ENCODE assay signal across 14 mouse cellular contexts in the genomic region with DNA sequence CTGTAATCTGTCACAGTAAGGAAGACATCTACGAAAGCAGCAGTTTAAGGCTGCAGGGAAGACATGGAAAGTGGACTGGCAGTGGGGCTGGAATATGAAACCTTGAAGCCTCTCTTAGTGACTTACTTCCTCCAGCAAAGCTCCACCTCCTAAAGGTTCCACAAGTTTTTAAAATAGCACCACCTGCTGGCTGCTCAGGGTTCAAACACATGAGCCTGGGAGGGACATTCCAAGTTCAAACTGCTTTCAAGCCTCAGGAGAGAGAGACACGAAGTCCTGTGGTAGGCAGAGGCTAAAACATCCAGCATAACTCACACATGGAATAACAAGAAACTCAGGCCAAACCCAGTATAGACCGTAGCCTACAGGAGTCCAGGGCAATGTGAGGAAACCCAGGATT. TPM values are rescaled to one million over a fixed set of nuclear protein-coding genes. Genes with fewer than 3 reads are reported as not detected.
DNase-seq lines count a peak whose midpoint lies in the region; ATAC-seq and TF ChIP-seq lines count a peak whose summit lies in the region.
"Had no signal": no experiment of that assay in that cellular context is flagged by ENCODE, and none has a peak within 500 bp of the region (broad histone marks: within the 10 kb centered on the region; RNA-seq: fewer than 3 reads in every experiment).

No protein-coding gene starts in this region.

- no peaks in the 10 kb centered on the region for H3K9me3 ChIP-seq in hindbrain, postnatal 0 days (ENCODE audit: low read length)
- H3K9me3 ChIP-seq in hindbrain, embryonic 11.5 days (ENCODE audit: control insufficient read depth, low read length), result no peaks in the 10 kb centered on the region; the same call in 1 of the 2 replicates
- no peaks in the 10 kb centered on the region for H3K9me3 ChIP-seq in liver, embryonic 14.5 days (ENCODE audit: control insufficient read depth, low read length)
- H3K9me3 ChIP-seq in E14TG2a.4 (ENCODE audit: low read length), result peaks cover 12% of the 10 kb centered on the region
- no peaks in the 10 kb centered on the region for H3K9me3 ChIP-seq in MEL (replicated peaks; ENCODE audit: insufficient read depth, low read length)

- H3K4me3 ChIP-seq in hindbrain, postnatal 0 days (ENCODE audit: low read length), result no peak overlapping the region
- H3K4me3 ChIP-seq in hindbrain, embryonic 11.5 days (ENCODE audit: low read depth, low read length), result no peak overlapping the region
- H3K4me3 ChIP-seq in liver, embryonic 14.5 days (ENCODE audit: insufficient read depth in 1 of 2, low read depth in 2 of 2, low read length in 2 of 2), result no peak overlapping the region
- no peak overlapping the region for H3K4me3 ChIP-seq in E14TG2a.4 (replicated peaks; ENCODE audit: low read length)
- H3K4me3 ChIP-seq in MEL (ENCODE audit: control insufficient read depth in 1 of 2, insufficient read depth in 1 of 2, low read depth in 2 of 2, low read length in 2 of 2), result no peak overlapping the region
- H3K4me3 ChIP-seq: erythroblast, embryonic 14.5 days had no signal

- H3K27ac ChIP-seq in hindbrain, postnatal 0 days, result no peak overlapping the region
- no peak overlapping the region for H3K27ac ChIP-seq in hindbrain, embryonic 11.5 days (ENCODE audit: low read depth, low read length)
- no peak overlapping the region for H3K27ac ChIP-seq in liver, embryonic 14.5 days
- no peak overlapping the region for H3K27ac ChIP-seq in MEL (ENCODE audit: control insufficient read depth, low read depth, low read length)

- no peaks in the 10 kb centered on the region for H3K79me2 ChIP-seq in MEL (ENCODE audit: control insufficient read depth, insufficient read depth, low read length, poor library complexity)

- H3K9ac ChIP-seq in hindbrain, postnatal 0 days (replicated peaks; ENCODE audit: low read length), result no peak overlapping the region
- H3K9ac ChIP-seq in hindbrain, embryonic 11.5 days (ENCODE audit: low read depth, low read length), result no peak overlapping the region
- H3K9ac ChIP-seq in liver, embryonic 14.5 days (replicated peaks), result no peak overlapping the region
- H3K9ac ChIP-seq in MEL (ENCODE audit: control insufficient read depth, low read depth, low read length, poor library complexity, severe bottlenecking), result no peak overlapping the region

- H3K36me3 ChIP-seq in hindbrain, postnatal 0 days (ENCODE audit: insufficient read depth, low read length), result no peaks in the 10 kb centered on the region
- H3K36me3 ChIP-seq in hindbrain, embryonic 11.5 days (ENCODE audit: control insufficient read depth, insufficient read depth, low read length), result no peaks in the 10 kb centered on the region
- H3K36me3 ChIP-seq in liver, embryonic 14.5 days (replicated peaks; ENCODE audit: control insufficient read depth, insufficient read depth, low read depth), result no peaks in the 10 kb centered on the region
- H3K36me3 ChIP-seq in E14TG2a.4 (ENCODE audit: insufficient read depth, low read length) (no peaks in the 10 kb centered on the region), MEL (ENCODE audit: control insufficient read depth in 1 of 2, insufficient read depth in 2 of 2, low read length in 2 of 2) (no peaks in the 10 kb centered on the region)

- TF ChIP-seq RAD21 in MEL (IDR thresholded peaks at IDR 0.05; ENCODE audit: low read depth, low read length), result no peak

- H3K4me1 ChIP-seq in hindbrain, postnatal 0 days (ENCODE audit: insufficient read depth, low read length), result no peaks in the 10 kb centered on the region; the same call in 1 of the 2 replicates
- H3K4me1 ChIP-seq in hindbrain, embryonic 11.5 days (replicated peaks; ENCODE audit: control insufficient read depth, insufficient read depth, low read length), result peaks cover 17% of the 10 kb centered on the region
- peaks cover 4 to 6% of the 10 kb centered on the region in 2 experiments for H3K4me1 ChIP-seq in liver, embryonic 14.5 days (replicated peaks; ENCODE audit: control insufficient read depth in 2 of 2, insufficient read depth in 2 of 2, low read length in 1 of 2)
- H3K4me1 ChIP-seq in E14TG2a.4 (replicated peaks; ENCODE audit: low read depth, low read length) (peaks cover 21% of the 10 kb centered on the region), MEL (ENCODE audit: control insufficient read depth in 1 of 2, insufficient read depth in 2 of 2, low read length in 2 of 2) (no peaks in the 10 kb centered on the region)

- TF ChIP-seq POLR2A in MEL (IDR thresholded peaks at IDR 0.05; ENCODE audit: control insufficient read depth in 1 of 2, insufficient read depth in 1 of 2, low read depth in 1 of 2, low read length in 2 of 2, poor library complexity in 1 of 2), result no peak

- peak; percentile 21; the same call in 1 of the 2 replicates for TF ChIP-seq CTCF in hindbrain, postnatal 0 days (IDR thresholded peaks at IDR 0.05; ENCODE audit: low read depth)
- peak; percentile 8; the same call in 1 of the 2 replicates for TF ChIP-seq CTCF in liver, embryonic 14.5 days (IDR thresholded peaks at IDR 0.05; ENCODE audit: low read depth)
- TF ChIP-seq CTCF in E14TG2a.4 (conservative IDR thresholded peaks at IDR 0.05; ENCODE audit: low read length) (peak; percentile 28; the same call in 1 of the 2 replicates), MEL (IDR thresholded peaks at IDR 0.05 in 2 of 3, conservative IDR thresholded peaks at IDR 0.05 in 1 of 3; ENCODE audit: control insufficient read depth in 1 of 3, insufficient read depth in 1 of 3, low read depth in 2 of 3, low read length in 3 of 3, poor library complexity in 1 of 3, severe bottlenecking in 1 of 3) (peak in 2 of 3 experiments; percentile 15 to 31; a peak in 3 of 6 replicates)

- no peak for ATAC-seq in hindbrain, postnatal 0 days
- ATAC-seq in hindbrain, embryonic 11.5 days (ENCODE audit: low FRiP score), result no peak
- no peak for ATAC-seq in liver, embryonic 14.5 days (ENCODE audit: insufficient read depth)
- no peak for ATAC-seq in frontal cortex, adult (ENCODE audit: low TSS enrichment)
- ATAC-seq: CD4-positive, CD25-positive, alpha-beta regulatory T cell, adult 4 months; inflammation-experienced regulatory T-cells, adult 6 months had no signal

- no peaks in the 10 kb centered on the region for H3K27me3 ChIP-seq in hindbrain, postnatal 0 days (ENCODE audit: insufficient read depth, low read length)
- H3K27me3 ChIP-seq in hindbrain, embryonic 11.5 days (ENCODE audit: control insufficient read depth, insufficient read depth, low read length), result no peaks in the 10 kb centered on the region
- H3K27me3 ChIP-seq in liver, embryonic 14.5 days (ENCODE audit: control insufficient read depth, insufficient read depth, low read length), result no peaks in the 10 kb centered on the region
- H3K27me3 ChIP-seq in E14TG2a.4 (ENCODE audit: insufficient read depth, low read length) (peaks cover 45% of the 10 kb centered on the region), MEL (ENCODE audit: control insufficient read depth in 1 of 2, insufficient read depth in 2 of 2, low read length in 2 of 2) (peaks cover 0 to 1% of the 10 kb centered on the region in 2 experiments; a peak in 2 of 4 replicates)

- H3K4me2 ChIP-seq in hindbrain, postnatal 0 days (ENCODE audit: low read depth, low read length), result no peak overlapping the region
- no peak overlapping the region for H3K4me2 ChIP-seq in hindbrain, embryonic 11.5 days (replicated peaks; ENCODE audit: low read depth, low read length)
- no peak overlapping the region for H3K4me2 ChIP-seq in liver, embryonic 14.5 days (ENCODE audit: low read depth)

- DNase-seq in hindbrain, postnatal 0 days (ENCODE audit: low spot score), result no peak
- DNase-seq in hindbrain, embryonic 11.5 days (ENCODE audit: low spot score), result no peak
- DNase-seq in liver, embryonic 14.5 days (ENCODE audit: low read depth in 3 of 3, low spot score in 3 of 3), result no peak
- DNase-seq in liver (no peak), MEL (ENCODE audit: low read depth, low spot score) (peak; percentile 17)
- DNase-seq: adrenal gland, postnatal 14 days; cerebellum, adult 9-10 months; kidney, postnatal 4 days; right cerebral cortex, postnatal 14 days had no signal

- TF ChIP-seq EP300 in liver, embryonic 14.5 days (IDR thresholded peaks at IDR 0.05; ENCODE audit: low read depth), result no peak
- TF ChIP-seq EP300 in MEL (IDR thresholded peaks at IDR 0.05; ENCODE audit: low read depth in 1 of 2, low read length in 2 of 2), result no peak

- WGBS in hindbrain, postnatal 0 days, result 81% methylated on average over 3 of the region's 3 CpGs
- 85% methylated on average over 3 of the region's 3 CpGs for WGBS in hindbrain, embryonic 11.5 days
- 61% methylated on average over 3 of the region's 3 CpGs for WGBS in liver, embryonic 14.5 days (ENCODE audit: insufficient replicate concordance)

TF ChIP-seq in MEL, 35 proteins besides CTCF, POLR2A, EP300 and RAD21:
- TF ChIP-seq HCFC1 (IDR thresholded peaks at IDR 0.05; ENCODE audit: low read depth, low read length), result no peak
- no peak for TF ChIP-seq CHD2 (IDR thresholded peaks at IDR 0.05; ENCODE audit: low read length)
- TF ChIP-seq RCOR1 (IDR thresholded peaks at IDR 0.05; ENCODE audit: low read depth, low read length), result no peak
- no peak for TF ChIP-seq ZNF384 (IDR thresholded peaks at IDR 0.05; ENCODE audit: low read depth, low read length)
- TF ChIP-seq MAZ (IDR thresholded peaks at IDR 0.05; ENCODE audit: low read depth, low read length), result no peak
- no peak for TF ChIP-seq ELF1 (IDR thresholded peaks at IDR 0.05; ENCODE audit: low read depth, low read length)
- TF ChIP-seq MYB (IDR thresholded peaks at IDR 0.05; ENCODE audit: low read depth, low read length), result no peak
- TF ChIP-seq JUND (IDR thresholded peaks at IDR 0.05; ENCODE audit: low read depth, low read length), result no peak
- no peak for TF ChIP-seq CHD1 (IDR thresholded peaks at IDR 0.05; ENCODE audit: low read depth, low read length)
- TF ChIP-seq UBTF (IDR thresholded peaks at IDR 0.05; ENCODE audit: borderline replicate concordance, insufficient read depth, low read depth, low read length), result no peak
- TF ChIP-seq E2F4 (IDR thresholded peaks at IDR 0.05; ENCODE audit: borderline replicate concordance, low read depth, low read length), result no peak
- no peak for TF ChIP-seq NRF1 (IDR thresholded peaks at IDR 0.05; ENCODE audit: insufficient read depth, low read depth, low read length, poor library complexity, severe bottlenecking)

RNA-seq across cellular contexts. Expression of gene Nnmt, which starts 39.4 kb away (rescaled TPM):
- 0.50 TPM in 1 of 2 replicates, not detected in the other for total RNA-seq in hindbrain, postnatal 0 days (2014; rRNA removed)
- 1.7 and 2.2 TPM in 2 replicates for polyA plus RNA-seq in hindbrain, postnatal 0 days (2015; fragmentation: Nextera tagmentation; extraction: Ambion mirVana)
- polyA plus RNA-seq in hindbrain, embryonic 11.5 days (2014; fragmentation: Nextera tagmentation; extraction: Ambion mirVana), result 0.81 and 1.2 TPM in 2 replicates
- 0.04 TPM in 1 of 2 replicates, not detected in the other for polyA plus RNA-seq in liver, embryonic 14.5 days (2012; rRNA removed)
- polyA plus RNA-seq in liver, embryonic 14.5 days (2014; fragmentation: Nextera tagmentation; extraction: Ambion mirVana), result 0.14 and 0.19 TPM in 2 replicates
- total RNA-seq in MEL (2012; rRNA removed), result not detected in 2 replicates
- not detected for polyA plus RNA-seq in MEL (2012; ENCODE audit: insufficient read depth in 1 of 2, insufficient read length in 2 of 2, low read depth in 1 of 2, low replicate concordance in 2 of 2, missing spikeins in 1 of 2)
- polyA plus RNA-seq: CD4-positive, CD25-positive, alpha-beta regulatory T cell, adult 4 months; erythroblast, embryonic 14.5 days had no signal
